Mouse (Mus musculus): ENCODE data around the gene H6pd.
A peak's percentile ranks its signal among the peaks of the same experiment; 100 is the strongest.

The H6pd gene

DNA sequence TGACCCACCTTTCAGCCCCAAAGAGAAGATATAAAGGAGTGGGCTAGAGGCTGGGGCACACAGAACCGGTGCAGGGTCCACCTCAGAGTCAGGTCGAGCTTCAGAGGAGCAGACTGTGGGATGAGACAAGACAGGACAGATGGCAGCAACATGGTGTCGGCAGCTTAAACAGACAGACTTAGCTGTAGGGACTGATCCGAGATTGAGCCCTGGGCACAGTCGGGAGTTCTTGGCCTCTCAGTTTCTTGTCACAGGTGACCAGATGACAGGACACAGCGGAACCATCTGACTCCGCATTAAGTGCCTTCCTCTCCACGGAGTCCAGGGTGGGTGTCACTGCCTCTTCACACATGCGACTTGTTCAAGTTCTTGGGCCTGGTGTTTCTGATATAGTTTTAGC is 41.9 kb downstream of the H6pd start:
- H3K27me3 ChIP-seq (ENCODE audit: insufficient read depth, low read length), result peaks cover 3% of the 10 kb centered on the region; the same call in 1 of the 2 replicates
- H3K4me1 ChIP-seq (replicated peaks; ENCODE audit: low read depth, low read length), result peaks cover 28% of the 10 kb centered on the region
- no peak for TF ChIP-seq CTCF (conservative IDR thresholded peaks at IDR 0.05; ENCODE audit: low read length)
- no peak for TF ChIP-seq NANOG (IDR thresholded peaks at IDR 0.05; ENCODE audit: borderline replicate concordance, low read length)
- TF ChIP-seq POU5F1 (IDR thresholded peaks at IDR 0.05; ENCODE audit: borderline replicate concordance, low read length), result no peak
- H3K4me3 ChIP-seq (replicated peaks; ENCODE audit: low read length), result no peak overlapping the region
- no peaks in the 10 kb centered on the region for H3K36me3 ChIP-seq (ENCODE audit: insufficient read depth, low read length)
- no peaks in the 10 kb centered on the region for H3K9me3 ChIP-seq (ENCODE audit: low read length)

DNA sequence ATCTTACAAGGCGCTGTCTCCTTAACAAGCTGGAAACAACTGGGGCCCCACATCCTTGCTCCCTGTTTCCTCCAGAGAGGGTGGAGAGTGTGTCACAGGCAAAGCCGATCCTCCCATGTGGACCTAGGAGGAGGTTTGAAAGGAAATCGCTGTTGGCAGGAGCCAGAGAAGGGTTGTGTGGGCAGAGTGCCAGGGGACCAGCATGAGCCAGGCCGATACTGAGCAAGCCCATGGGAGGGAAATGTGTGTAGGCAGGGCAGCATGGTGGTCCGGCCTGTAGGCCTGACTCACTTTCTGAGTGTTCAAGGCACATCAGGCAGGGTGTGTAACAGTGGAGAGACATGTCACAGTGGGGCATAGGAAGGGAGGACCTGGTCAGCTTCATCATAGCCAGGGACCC is 42.6 kb downstream of the H6pd start:
- H3K4me1 ChIP-seq (replicated peaks; ENCODE audit: low read depth, low read length), result peaks cover 28% of the 10 kb centered on the region
- H3K9me3 ChIP-seq (ENCODE audit: low read length), result no peaks in the 10 kb centered on the region
- no peaks in the 10 kb centered on the region for H3K36me3 ChIP-seq (ENCODE audit: insufficient read depth, low read length)
- no peak overlapping the region for H3K4me3 ChIP-seq (replicated peaks; ENCODE audit: low read length)
- TF ChIP-seq POU5F1 (IDR thresholded peaks at IDR 0.05; ENCODE audit: borderline replicate concordance, low read length) (no peak), CTCF (conservative IDR thresholded peaks at IDR 0.05; ENCODE audit: low read length) (no peak), NANOG (IDR thresholded peaks at IDR 0.05; ENCODE audit: borderline replicate concordance, low read length) (no peak)
- peaks cover 3% of the 10 kb centered on the region; the same call in 1 of the 2 replicates for H3K27me3 ChIP-seq (ENCODE audit: insufficient read depth, low read length)

DNA sequence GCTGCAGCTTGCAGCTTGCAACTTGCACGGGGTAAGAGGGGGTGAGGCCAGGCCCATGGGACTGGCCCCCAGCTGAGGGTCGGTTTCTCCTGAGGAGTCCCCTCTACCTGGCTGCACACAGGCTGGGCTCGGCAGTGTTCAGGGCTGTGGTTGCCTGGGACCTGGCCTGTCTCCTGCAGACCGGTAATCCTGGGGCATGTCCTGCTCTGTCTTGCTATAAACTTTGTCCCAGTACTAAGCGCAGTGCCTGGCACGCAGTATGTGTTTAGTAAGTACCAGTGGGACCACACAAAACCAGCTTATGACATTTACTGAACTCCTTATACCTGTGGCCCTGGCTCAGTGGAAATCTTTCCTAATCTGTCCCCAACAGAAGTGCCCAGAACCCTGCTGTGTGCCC is 43.2 kb downstream of the H6pd start:
- Histone ChIP-seq H3K9me3 (ENCODE audit: low read length) (no peaks in the 10 kb centered on the region), H3K27me3 (ENCODE audit: insufficient read depth, low read length) (peaks cover 3% of the 10 kb centered on the region; the same call in 1 of the 2 replicates), H3K4me1 (replicated peaks; ENCODE audit: low read depth, low read length) (peaks cover 24% of the 10 kb centered on the region), H3K36me3 (ENCODE audit: insufficient read depth, low read length) (no peaks in the 10 kb centered on the region), H3K4me3 (replicated peaks; ENCODE audit: low read length) (no peak overlapping the region)
- TF ChIP-seq POU5F1 (IDR thresholded peaks at IDR 0.05; ENCODE audit: borderline replicate concordance, low read length), result no peak
- TF ChIP-seq CTCF (conservative IDR thresholded peaks at IDR 0.05; ENCODE audit: low read length), result no peak
- no peak for TF ChIP-seq NANOG (IDR thresholded peaks at IDR 0.05; ENCODE audit: borderline replicate concordance, low read length)

DNA sequence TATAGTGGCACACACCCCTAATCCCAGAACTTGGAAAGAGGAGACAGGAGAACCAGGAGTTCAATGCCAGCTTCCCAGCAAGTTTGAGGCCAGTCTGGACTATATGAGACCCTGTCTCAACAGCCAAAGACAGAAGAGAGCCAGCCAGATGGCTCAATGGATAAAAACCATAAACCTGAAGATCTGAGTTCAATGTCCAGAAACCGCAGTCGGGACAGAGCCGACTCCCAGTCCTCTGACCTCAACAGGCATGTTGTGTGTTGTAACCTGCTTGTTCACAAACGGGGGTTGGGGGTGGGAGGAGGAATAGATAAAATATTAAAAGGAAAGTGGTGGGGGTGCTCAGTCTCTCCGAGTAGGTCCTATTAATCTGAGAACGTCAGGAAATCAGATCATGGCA is 43.6 kb downstream of the H6pd start:
- Histone ChIP-seq H3K36me3 (ENCODE audit: insufficient read depth, low read length) (no peaks in the 10 kb centered on the region), H3K4me3 (replicated peaks; ENCODE audit: low read length) (no peak overlapping the region), H3K27me3 (ENCODE audit: insufficient read depth, low read length) (peaks cover 2% of the 10 kb centered on the region; the same call in 1 of the 2 replicates), H3K9me3 (ENCODE audit: low read length) (no peaks in the 10 kb centered on the region), H3K4me1 (replicated peaks; ENCODE audit: low read depth, low read length) (peaks cover 22% of the 10 kb centered on the region)
- TF ChIP-seq POU5F1 (IDR thresholded peaks at IDR 0.05; ENCODE audit: borderline replicate concordance, low read length), result no peak
- no peak for TF ChIP-seq CTCF (conservative IDR thresholded peaks at IDR 0.05; ENCODE audit: low read length)
- no peak for TF ChIP-seq NANOG (IDR thresholded peaks at IDR 0.05; ENCODE audit: borderline replicate concordance, low read length)

DNA sequence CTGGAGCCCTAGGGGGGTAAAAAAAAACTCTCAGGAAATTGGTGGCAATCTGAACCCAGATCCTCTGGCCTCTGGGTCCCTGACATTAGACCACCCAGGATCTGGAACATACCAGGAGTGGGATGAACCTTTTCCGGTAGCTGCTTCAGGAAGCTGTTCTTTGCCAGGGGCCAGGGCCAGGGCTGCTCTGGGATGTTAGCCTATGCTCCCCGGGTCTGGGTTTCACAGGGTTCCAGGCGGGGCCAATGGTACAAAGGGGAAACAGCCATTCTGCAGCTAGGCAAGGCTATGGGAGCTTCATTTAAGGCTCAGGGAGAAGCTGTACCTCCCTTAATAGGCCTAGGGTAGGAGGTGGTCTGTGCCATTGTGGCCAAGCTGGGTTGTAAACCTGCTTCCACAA is 44.1 kb downstream of the H6pd start:
- Histone ChIP-seq H3K36me3 (ENCODE audit: insufficient read depth, low read length) (no peaks in the 10 kb centered on the region), H3K4me3 (replicated peaks; ENCODE audit: low read length) (no peak overlapping the region), H3K9me3 (ENCODE audit: low read length) (no peaks in the 10 kb centered on the region), H3K4me1 (replicated peaks; ENCODE audit: low read depth, low read length) (peaks cover 21% of the 10 kb centered on the region), H3K27me3 (ENCODE audit: insufficient read depth, low read length) (no peaks in the 10 kb centered on the region; the same call in 1 of the 2 replicates)
- TF ChIP-seq NANOG (IDR thresholded peaks at IDR 0.05; ENCODE audit: borderline replicate concordance, low read length), result no peak
- no peak for TF ChIP-seq POU5F1 (IDR thresholded peaks at IDR 0.05; ENCODE audit: borderline replicate concordance, low read length)
- TF ChIP-seq CTCF (conservative IDR thresholded peaks at IDR 0.05; ENCODE audit: low read length), result no peak

DNA sequence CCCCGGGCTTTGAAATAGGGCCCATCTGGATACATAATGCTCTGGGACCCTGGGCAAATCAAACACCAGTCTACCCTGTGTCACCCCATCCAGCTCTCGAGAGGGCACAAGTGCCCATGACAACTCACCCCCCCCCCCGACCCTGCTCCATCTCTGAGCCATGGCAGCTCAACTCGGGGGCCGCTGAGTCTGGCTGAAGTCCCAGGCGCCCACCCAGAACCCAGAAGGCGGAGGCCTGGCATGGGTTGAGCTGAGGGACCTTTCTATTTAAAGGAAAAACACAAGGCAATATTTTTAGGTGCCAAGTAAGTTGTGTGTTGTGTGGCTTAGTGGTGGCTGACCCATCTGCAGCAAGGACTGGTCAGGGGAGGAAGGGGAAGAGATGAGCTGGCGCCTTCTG is 44.5 kb downstream of the H6pd start:
- TF ChIP-seq NANOG (IDR thresholded peaks at IDR 0.05; ENCODE audit: borderline replicate concordance, low read length) (no peak), CTCF (conservative IDR thresholded peaks at IDR 0.05; ENCODE audit: low read length) (no peak), POU5F1 (IDR thresholded peaks at IDR 0.05; ENCODE audit: borderline replicate concordance, low read length) (no peak)
- Histone ChIP-seq H3K9me3 (ENCODE audit: low read length) (no peaks in the 10 kb centered on the region), H3K36me3 (ENCODE audit: insufficient read depth, low read length) (no peaks in the 10 kb centered on the region), H3K27me3 (ENCODE audit: insufficient read depth, low read length) (no peaks in the 10 kb centered on the region; the same call in 1 of the 2 replicates), H3K4me3 (replicated peaks; ENCODE audit: low read length) (no peak overlapping the region), H3K4me1 (replicated peaks; ENCODE audit: low read depth, low read length) (peaks cover 16% of the 10 kb centered on the region)

DNA sequence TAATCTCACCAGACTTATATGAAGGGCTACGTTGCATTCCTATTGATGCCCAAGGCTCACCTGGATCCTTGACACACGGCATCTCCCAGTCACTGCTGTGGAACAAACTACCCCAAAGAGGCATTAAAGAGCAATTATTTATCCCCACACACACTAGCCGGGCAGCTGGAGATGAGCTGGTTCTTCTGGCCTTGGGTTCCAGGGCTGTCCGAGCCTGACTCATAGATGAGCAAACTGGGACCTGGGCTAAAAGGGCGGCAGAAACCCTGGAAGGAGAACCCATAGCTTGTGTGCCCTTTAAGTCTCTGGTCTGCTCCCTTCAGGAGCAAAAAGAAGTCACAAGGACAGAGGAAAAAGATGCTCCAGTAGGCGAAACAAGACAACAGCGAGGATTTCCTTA is 48.4 kb downstream of the H6pd start:
- Histone ChIP-seq H3K9me3 (ENCODE audit: low read length) (no peaks in the 10 kb centered on the region), H3K36me3 (ENCODE audit: insufficient read depth, low read length) (no peaks in the 10 kb centered on the region), H3K4me3 (replicated peaks; ENCODE audit: low read length) (no peak overlapping the region), H3K27me3 (ENCODE audit: insufficient read depth, low read length) (peaks cover 21% of the 10 kb centered on the region), H3K4me1 (replicated peaks; ENCODE audit: low read depth, low read length) (peaks cover 25% of the 10 kb centered on the region)
- no peak for TF ChIP-seq NANOG (IDR thresholded peaks at IDR 0.05; ENCODE audit: borderline replicate concordance, low read length)
- no peak for TF ChIP-seq POU5F1 (IDR thresholded peaks at IDR 0.05; ENCODE audit: borderline replicate concordance, low read length)
- TF ChIP-seq CTCF (conservative IDR thresholded peaks at IDR 0.05; ENCODE audit: low read length), result no peak

DNA sequence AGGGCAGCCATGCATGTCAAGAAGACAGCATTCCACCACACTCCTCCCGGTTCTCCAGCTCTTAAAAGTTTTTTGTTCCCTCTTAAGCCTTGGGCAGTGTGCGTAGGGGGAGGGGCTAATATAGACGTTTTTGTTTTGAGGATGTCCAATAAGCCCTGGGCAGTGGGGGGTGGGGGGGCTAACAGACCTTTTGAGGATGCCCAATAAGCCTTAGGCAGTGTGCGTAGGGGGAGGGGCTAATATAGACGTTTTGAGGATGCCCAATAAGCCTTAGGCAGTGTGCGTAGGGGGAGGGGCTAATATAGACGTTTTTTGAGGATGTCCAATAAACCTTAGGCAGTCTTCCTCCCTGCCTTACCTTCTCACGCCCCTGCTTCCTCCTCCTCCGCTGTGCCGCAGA is 49.0 kb downstream of the H6pd start:
- peaks cover 23% of the 10 kb centered on the region for H3K27me3 ChIP-seq (ENCODE audit: insufficient read depth, low read length)
- H3K36me3 ChIP-seq (ENCODE audit: insufficient read depth, low read length), result no peaks in the 10 kb centered on the region
- peaks cover 26% of the 10 kb centered on the region for H3K4me1 ChIP-seq (replicated peaks; ENCODE audit: low read depth, low read length)
- TF ChIP-seq NANOG (IDR thresholded peaks at IDR 0.05; ENCODE audit: borderline replicate concordance, low read length), result no peak
- TF ChIP-seq CTCF (conservative IDR thresholded peaks at IDR 0.05; ENCODE audit: low read length), result no peak
- TF ChIP-seq POU5F1 (IDR thresholded peaks at IDR 0.05; ENCODE audit: borderline replicate concordance, low read length), result no peak
- H3K9me3 ChIP-seq (ENCODE audit: low read length), result no peaks in the 10 kb centered on the region
- H3K4me3 ChIP-seq (replicated peaks; ENCODE audit: low read length), result no peak overlapping the region

DNA sequence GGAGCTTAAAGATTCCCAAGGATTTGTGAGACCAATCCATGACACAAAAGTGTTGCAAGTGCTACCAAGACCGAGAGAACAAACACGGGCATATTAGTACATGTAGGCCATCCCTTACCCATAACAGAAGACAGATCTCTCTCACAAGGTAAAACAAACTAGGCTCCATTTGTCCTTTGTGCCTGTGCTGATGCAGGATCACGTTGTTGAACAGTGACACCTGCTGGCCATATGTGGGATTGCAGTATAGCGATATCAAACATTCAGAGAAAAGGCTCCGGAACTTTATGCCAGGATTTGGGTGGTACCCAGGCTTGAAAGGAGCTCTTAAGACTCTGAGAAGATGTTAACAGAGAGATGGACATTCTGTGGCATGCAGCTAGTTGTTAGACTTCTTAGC is 50.3 kb downstream of the H6pd start:
- H3K36me3 ChIP-seq (ENCODE audit: insufficient read depth, low read length), result no peaks in the 10 kb centered on the region
- peaks cover 35% of the 10 kb centered on the region for H3K27me3 ChIP-seq (ENCODE audit: insufficient read depth, low read length)
- peaks cover 34% of the 10 kb centered on the region for H3K4me1 ChIP-seq (replicated peaks; ENCODE audit: low read depth, low read length)
- H3K9me3 ChIP-seq (ENCODE audit: low read length), result no peaks in the 10 kb centered on the region
- TF ChIP-seq CTCF (conservative IDR thresholded peaks at IDR 0.05; ENCODE audit: low read length) (peak; percentile 95), NANOG (IDR thresholded peaks at IDR 0.05; ENCODE audit: borderline replicate concordance, low read length) (no peak)
- no peak overlapping the region for H3K4me3 ChIP-seq (replicated peaks; ENCODE audit: low read length)

Measured in E14TG2a.4 (cell line).